Mouse (Mus musculus): ENCODE results near the gene Cacnb3.

GRCm38 (mm10) chr15:98689682-98690081 is 59.0 kb downstream of the Cacnb3 start:
- no peak for TF ChIP-seq CTCF (IDR thresholded peaks at IDR 0.05; ENCODE audit: control insufficient read depth, insufficient read depth, insufficient read length)
- TF ChIP-seq FOSL1 (IDR thresholded peaks at IDR 0.05; ENCODE audit: insufficient read depth, low read length, poor library complexity, severe bottlenecking) = no peak
- TF ChIP-seq USF1 (IDR thresholded peaks at IDR 0.05; ENCODE audit: low read depth) = no peak
